Comparison of ENCODE assay signal across 16 mouse cellular contexts in the genomic region with DNA sequence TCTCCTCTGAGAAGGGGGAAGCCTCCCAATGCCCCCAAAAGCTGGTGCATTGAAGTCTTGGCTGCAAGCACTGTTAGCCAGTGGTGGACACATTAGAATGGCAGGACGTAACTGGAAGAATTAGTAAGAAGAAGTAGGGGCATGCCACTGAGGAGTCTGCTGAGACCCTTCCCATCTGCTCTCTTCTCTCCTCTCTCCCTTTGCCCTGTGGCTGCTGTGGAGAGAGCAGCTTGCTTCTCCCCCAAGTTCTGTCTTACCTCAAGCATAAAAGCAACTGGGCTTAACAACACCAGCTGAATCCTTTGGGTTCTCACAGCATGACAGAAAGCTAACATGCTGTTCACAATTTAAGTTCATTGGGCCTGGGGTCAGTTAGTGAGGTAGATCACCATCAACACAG.
"Had no signal": no experiment of that assay in that cellular context is flagged by ENCODE, and none has a peak within 500 bp of the region (broad histone marks: within the 10 kb centered on the region; RNA-seq: fewer than 3 reads in every experiment).

No protein-coding gene starts in this region.

- H3K27ac ChIP-seq: midbrain, embryonic 10.5 days; midbrain, embryonic 12.5 days; neural tube, embryonic 13.5 days; neural tube, embryonic 15.5 days; stomach, embryonic 15.5 days; stomach, postnatal 0 days had no signal

- H3K4me2 ChIP-seq: lung, embryonic 14.5 days; midbrain, embryonic 12.5 days; neural tube, embryonic 13.5 days; neural tube, embryonic 15.5 days; stomach, embryonic 15.5 days had no signal

- H3K4me1 ChIP-seq: midbrain, embryonic 10.5 days; midbrain, embryonic 12.5 days; neural tube, embryonic 13.5 days; neural tube, embryonic 15.5 days; stomach, embryonic 15.5 days had no signal

- H3K9me3 ChIP-seq: midbrain, embryonic 10.5 days; midbrain, embryonic 12.5 days; neural tube, embryonic 13.5 days; neural tube, embryonic 15.5 days; stomach, embryonic 15.5 days had no signal

- H3K4me3 ChIP-seq: midbrain, embryonic 10.5 days; midbrain, embryonic 12.5 days; myocyte; neural tube, embryonic 13.5 days; neural tube, embryonic 15.5 days; stomach, embryonic 15.5 days had no signal

- H3K27me3 ChIP-seq: midbrain, embryonic 12.5 days; neural tube, embryonic 13.5 days; neural tube, embryonic 15.5 days; stomach, embryonic 15.5 days had no signal

- DNase-seq: lung, adult 18-20 months; lung, embryonic 14.5 days; lung, postnatal 10 days; lung, postnatal 4 days; midbrain, embryonic 14.5 days; retina, postnatal 1 day; thymus, adult 2 months; thymus, postnatal 25 days; thymus, postnatal 4 days had no signal

- H3K9ac ChIP-seq: lung, embryonic 14.5 days; midbrain, embryonic 12.5 days; neural tube, embryonic 13.5 days; neural tube, embryonic 15.5 days; stomach, embryonic 15.5 days had no signal

- H3K36me3 ChIP-seq: midbrain, embryonic 10.5 days; midbrain, embryonic 12.5 days; neural tube, embryonic 13.5 days; neural tube, embryonic 15.5 days; stomach, embryonic 15.5 days had no signal
